8 mouse cellular contexts compared by ENCODE assay signal in genomic region chr5:33705612-33706349, GRCm38 (mm10). TPM values are rescaled to one million over a fixed set of nuclear protein-coding genes. Genes with fewer than 3 reads are reported as not detected.
DNase-seq lines count a peak whose midpoint lies in the region; ATAC-seq lines count a peak whose summit lies in the region.

No protein-coding gene starts in this region.

- H3K4me3 ChIP-seq in forebrain, embryonic 13.5 days: no peak overlapping the region
- H3K4me3 ChIP-seq in midbrain, embryonic 10.5 days: peak overlapping the region; percentile 37

- peaks cover 62% of the 10 kb centered on the region for H3K4me1 ChIP-seq in forebrain, embryonic 13.5 days
- H3K4me1 ChIP-seq in midbrain, embryonic 10.5 days: peaks cover 83% of the 10 kb centered on the region

- DNase-seq in cerebellum, adult 9-10 months: peak; percentile 21
- no peak for DNase-seq in cerebellum, adult 11-12 months
- DNase-seq in kidney, postnatal 14 days: peak; percentile 37
- no peak for DNase-seq in kidney, adult 8-10 months
- no peak for DNase-seq in midbrain, embryonic 10.5 days (ENCODE audit: low spot score)
- no peak for DNase-seq in adrenal gland, postnatal 10 days
- no peak for DNase-seq in spleen, adult 12 weeks (ENCODE audit: low spot score)

- peak overlapping the region; percentile 46; the same call in 1 of the 2 replicates for H3K9ac ChIP-seq in forebrain, embryonic 13.5 days

- H3K27me3 ChIP-seq in forebrain, embryonic 13.5 days: peaks cover 16% of the 10 kb centered on the region
- peaks cover 88% of the 10 kb centered on the region for H3K27me3 ChIP-seq in midbrain, embryonic 10.5 days (ENCODE audit: low read depth, poor library complexity, severe bottlenecking)

- no peak; the same call in 1 of the 2 replicates for ATAC-seq in forebrain, embryonic 13.5 days

- 15% methylated on average over 9 of the region's 9 CpGs for WGBS in forebrain, embryonic 13.5 days
- WGBS in midbrain, embryonic 10.5 days: 14% methylated on average over 9 of the region's 9 CpGs

- H3K36me3 ChIP-seq in forebrain, embryonic 13.5 days (ENCODE audit: poor library complexity, severe bottlenecking): no peaks in the 10 kb centered on the region
- H3K36me3 ChIP-seq in midbrain, embryonic 10.5 days: no peaks in the 10 kb centered on the region

- H3K27ac ChIP-seq in forebrain, embryonic 13.5 days: peak overlapping the region; percentile 84
- H3K27ac ChIP-seq in midbrain, embryonic 10.5 days (replicated peaks): peak overlapping the region; percentile 90

- H3K9me3 ChIP-seq in forebrain, embryonic 13.5 days (replicated peaks): no peaks in the 10 kb centered on the region
- H3K9me3 ChIP-seq in midbrain, embryonic 10.5 days (replicated peaks): no peaks in the 10 kb centered on the region

- peak overlapping the region; percentile 25; the same call in 1 of the 2 replicates for H3K4me2 ChIP-seq in forebrain, embryonic 13.5 days

RNA-seq across cellular contexts. Expression of gene Fgfr3, which starts 15.7 kb away (rescaled TPM):
- 59.5 and 81.3 TPM in 2 replicates for polyA plus RNA-seq in forebrain, embryonic 13.5 days (2015; fragmentation: Nextera tagmentation; extraction: Ambion mirVana)
- polyA plus RNA-seq in midbrain, embryonic 10.5 days (2016; fragmentation: Nextera tagmentation; extraction: Ambion mirVana): 68.3 and 72.7 TPM in 2 replicates
- 1 to 10 TPM; 4.8 to 8.8 TPM for total RNA-seq in adrenal gland, postnatal 10 days (2021)

RNA-seq across cellular contexts. Expression of gene Tmem129, which starts 47.6 kb away (rescaled TPM):
- polyA plus RNA-seq in forebrain, embryonic 13.5 days (2015; fragmentation: Nextera tagmentation; extraction: Ambion mirVana): 33.0 and 37.8 TPM in 2 replicates
- 38.2 and 46.0 TPM in 2 replicates for polyA plus RNA-seq in midbrain, embryonic 10.5 days (2016; fragmentation: Nextera tagmentation; extraction: Ambion mirVana)
- total RNA-seq in adrenal gland, postnatal 10 days (2021): 10 to 100 TPM; 18.6 to 21.7 TPM

RNA-seq across cellular contexts. Expression of gene Tacc3, which starts 47.9 kb away (rescaled TPM):
- 189 and 190 TPM in 2 replicates for polyA plus RNA-seq in forebrain, embryonic 13.5 days (2015; fragmentation: Nextera tagmentation; extraction: Ambion mirVana)
- polyA plus RNA-seq in midbrain, embryonic 10.5 days (2016; fragmentation: Nextera tagmentation; extraction: Ambion mirVana): 317 and 336 TPM in 2 replicates
- total RNA-seq in adrenal gland, postnatal 10 days (2021): 10 to 100 TPM; 24.0 to 31.5 TPM

RNA-seq across cellular contexts. Expression of gene Slbp, which starts 53.4 kb away (rescaled TPM):
- polyA plus RNA-seq in forebrain, embryonic 13.5 days (2015; fragmentation: Nextera tagmentation; extraction: Ambion mirVana): 222 and 225 TPM in 2 replicates
- 309 and 347 TPM in 2 replicates for polyA plus RNA-seq in midbrain, embryonic 10.5 days (2016; fragmentation: Nextera tagmentation; extraction: Ambion mirVana)
- 10 to 100 TPM; 50.1 to 56.5 TPM for total RNA-seq in adrenal gland, postnatal 10 days (2021)

Comparison
In these comparisons a context has a peak if more than half of its experiments do, and no peak if none do; other contexts are left out.
1. DNase-seq: peak in cerebellum, adult 9-10 months (single experiment) and kidney, postnatal 14 days (single experiment); none in cerebellum, adult 11-12 months (single experiment), kidney, adult 8-10 months (0 of 2), midbrain, embryonic 10.5 days (single experiment), adrenal gland, postnatal 10 days (single experiment) and spleen, adult 12 weeks (single experiment).